Mouse (Mus musculus) forebrain, embryonic 13.5 days (tissue): ENCODE measurements around the gene Vmn1r27. TPM values are rescaled to one million over a fixed set of nuclear protein-coding genes. Genes with fewer than 3 reads are reported as not detected.

ENCODE experiments used
- ATAC-seq: fragments of 200-750 bp; cut with Nextera tagmentation; 2 replicates; pipeline ENCODE4 v1.8.0; 2017
- H3K27ac ChIP-seq: fragments of 300-500 bp; sonication (generic); 2 replicates; pipeline ENCODE4 v1.5.1; 2015; ENCODE audit warnings: inconsistent platforms, mild to moderate bottlenecking, moderate library complexity
- H3K27me3 ChIP-seq: fragments of 300-500 bp; sonication (generic); 2 replicates; pipeline ENCODE4 v1.6.1; 2015; ENCODE audit warnings: mild to moderate bottlenecking, inconsistent platforms
- H3K36me3 ChIP-seq: fragments of 300-500 bp; sonication (generic); 2 replicates; pipeline ENCODE4 v1.6.1; 2015; ENCODE audit warnings: mild to moderate bottlenecking, inconsistent platforms; ENCODE audit not compliant: poor library complexity, severe bottlenecking
- H3K4me1 ChIP-seq: fragments of 300-500 bp; sonication (generic); 2 replicates; pipeline ENCODE4 v1.6.1; 2015; ENCODE audit warnings: inconsistent platforms
- H3K4me2 ChIP-seq: fragments of 300-500 bp; sonication (generic); 2 replicates; pipeline ENCODE4 v1.6.1; 2015; ENCODE audit warnings: inconsistent platforms, mild to moderate bottlenecking, moderate library complexity
- H3K4me3 ChIP-seq: fragments of 300-500 bp; sonication (generic); 2 replicates; pipeline ENCODE4 v1.5.1; 2015; ENCODE audit warnings: mild to moderate bottlenecking, inconsistent platforms
- H3K9ac ChIP-seq: fragments of 300-500 bp; sonication (generic); 2 replicates; pipeline ENCODE4 v1.6.1; 2015; ENCODE audit warnings: mild to moderate bottlenecking, inconsistent platforms
- H3K9me3 ChIP-seq: fragments of 300-500 bp; sonication (generic); replicated peaks from 2 replicates; pipeline ENCODE4 v1.6.1; 2016; ENCODE audit warnings: inconsistent platforms
- WGBS: fragments of 180-500 bp; shearing (Covaris S2); methylation state at CpG from one replicate; pipeline ENCODE4 v1.1.7; 2015; 5-methylcytosine and 5-hydroxymethylcytosine counted together
- polyA plus RNA-seq: library from polyadenylated mRNA; unstranded; fragments of >200 nt; fragmentation: Nextera tagmentation; extraction: Ambion mirVana; gene quantifications from 2 replicates; pipeline ENCODE4 v1.2.1, GENCODE M21; 2015

Gene Vmn1r27
- polyA plus RNA-seq, result not detected in 2 replicates

GRCm38 (mm10) chr6:58218721-58219120, at the start of gene Vmn1r27:
Gene Vmn1r27 (minus strand): TSS chr6:58218821.
- Histone ChIP-seq H3K4me1 (no peaks in the 10 kb centered on the region), H3K9ac (no peak within 1 kb of the TSS), H3K36me3 (no peaks in the 10 kb centered on the region), H3K4me2 (no peak within 1 kb of the TSS), H3K27me3 (no peaks in the 10 kb centered on the region), H3K4me3 (no peak within 1 kb of the TSS), H3K9me3 (no peaks in the 10 kb centered on the region), H3K27ac (no peak within 1 kb of the TSS)
- WGBS, result 81% methylated on average over 2 of the region's 2 CpGs
- no peak for ATAC-seq

- no peaks in the 10 kb centered on the region for H3K4me1 ChIP-seq
- no peak within 1 kb of the TSS for H3K9ac ChIP-seq
- H3K9me3 ChIP-seq, result no peaks in the 10 kb centered on the region
- no peaks in the 10 kb centered on the region for H3K27me3 ChIP-seq
- H3K4me3 ChIP-seq, result no peak within 1 kb of the TSS
- ATAC-seq, result no peak
- H3K36me3 ChIP-seq, result no peaks in the 10 kb centered on the region
- H3K27ac ChIP-seq, result no peak within 1 kb of the TSS
- H3K4me2 ChIP-seq, result no peak within 1 kb of the TSS
- 93% methylated on average over 1 of the region's 1 CpGs for WGBS
Measured at GRCm38 (mm10) chr6:58261737-58262136, 43.1 kb upstream of the Vmn1r27 start, which contains the start of gene Vmn1r28. Gene Vmn1r28 (plus strand): TSS chr6:58262037.

- H3K4me3 ChIP-seq, result no peak overlapping the region
- no peaks in the 10 kb centered on the region for H3K4me1 ChIP-seq
- H3K27ac ChIP-seq, result no peak overlapping the region
- no peaks in the 10 kb centered on the region for H3K27me3 ChIP-seq
- H3K36me3 ChIP-seq, result no peaks in the 10 kb centered on the region
- H3K9ac ChIP-seq, result no peak overlapping the region
- ATAC-seq, result no peak
- no peak overlapping the region for H3K4me2 ChIP-seq
- H3K9me3 ChIP-seq, result no peaks in the 10 kb centered on the region
- WGBS, result 80% methylated on average over 2 of the region's 2 CpGs
Measured at GRCm38 (mm10) chr6:58216119-58216518, 2.5 kb downstream of the Vmn1r27 start.

Other genes with a start within 250 kb of the Vmn1r27 start
- not detected in 2 replicates for gene Vmn1r25, start 238.0 kb downstream of the Vmn1r27 start, polyA plus RNA-seq
- not detected in 2 replicates for gene Vmn1r26, start 203.7 kb downstream of the Vmn1r27 start, polyA plus RNA-seq
- gene Vmn1r28, start 43.2 kb upstream of the Vmn1r27 start, polyA plus RNA-seq, result not detected in 2 replicates
- not detected in 2 replicates for gene Vmn1r29, start 82.7 kb upstream of the Vmn1r27 start, polyA plus RNA-seq
- gene Vmn1r30, start 224.6 kb upstream of the Vmn1r27 start, polyA plus RNA-seq, result not detected in 2 replicates